Mouse (Mus musculus): ENCODE measurements around the gene Dll1. TPM values are rescaled to one million over a fixed set of nuclear protein-coding genes. Genes with fewer than 3 reads are reported as not detected.

The Dll1 gene
- polyA plus RNA-seq, 1 experiment from 2014 or later: 20.0 TPM

DNA sequence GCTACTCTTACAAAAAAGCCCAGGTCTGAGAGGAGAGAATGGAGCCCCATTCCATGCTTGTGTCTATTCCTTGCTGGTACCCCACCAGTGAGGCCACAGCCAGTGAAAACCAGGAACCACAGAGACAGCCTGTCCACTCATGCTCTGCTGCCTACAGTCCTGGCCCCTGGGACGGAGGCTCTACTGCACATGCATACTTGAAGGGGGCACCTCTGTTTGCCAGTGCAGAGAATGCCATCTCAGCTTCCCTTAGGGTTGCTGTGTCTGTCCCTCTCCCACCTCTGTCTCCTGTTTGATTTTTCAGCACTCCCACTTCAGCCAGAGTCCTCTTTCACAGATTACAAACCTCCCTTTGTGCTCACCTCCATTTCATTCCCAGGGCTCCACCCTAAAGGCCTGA is 34.2 kb upstream of the Dll1 start:
- 94% methylated on average over 1 of the region's 1 CpGs for WGBS
- H3K4me2 ChIP-seq (ENCODE audit: low read length): no peak overlapping the region
- H3K9me3 ChIP-seq (ENCODE audit: control insufficient read depth, low read length): no peaks in the 10 kb centered on the region
- H3K27me3 ChIP-seq (replicated peaks; ENCODE audit: control insufficient read depth, insufficient read depth, low read length): no peaks in the 10 kb centered on the region
- no peak overlapping the region for H3K9ac ChIP-seq (ENCODE audit: low read length)
- DNase-seq (ENCODE audit: low spot score) (no peak), ATAC-seq (replicated peaks; ENCODE audit: low FRiP score, low TSS enrichment, low read depth) (no peak)
- H3K27ac ChIP-seq (ENCODE audit: low read depth): no peak overlapping the region
- no peaks in the 10 kb centered on the region for H3K4me1 ChIP-seq (replicated peaks; ENCODE audit: control insufficient read depth, insufficient read depth, low read length)
- H3K4me3 ChIP-seq (ENCODE audit: low read depth, low read length): no peak overlapping the region
- H3K36me3 ChIP-seq (ENCODE audit: control insufficient read depth, insufficient read depth, low read length): peaks cover 84% of the 10 kb centered on the region

DNA sequence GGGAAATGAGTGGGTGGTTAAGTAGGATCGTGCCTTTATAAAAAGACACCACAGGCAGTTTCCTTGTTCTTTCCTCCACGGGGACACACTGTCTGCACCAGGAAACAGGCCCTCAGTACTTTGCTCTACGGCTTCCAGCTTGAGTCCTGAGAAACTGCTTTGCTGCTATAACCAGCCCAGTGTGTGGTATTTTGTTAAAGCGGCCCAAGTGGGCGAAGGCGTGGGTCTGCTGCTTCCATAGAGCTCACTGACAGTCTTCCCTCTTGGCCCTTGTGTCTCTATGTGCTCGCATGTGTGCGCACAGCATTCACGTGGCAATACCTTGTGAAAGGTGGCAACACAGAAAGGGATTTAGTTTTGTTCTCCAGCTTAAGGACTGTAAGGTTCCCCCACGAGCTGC is 32.6 kb upstream of the Dll1 start:
- DNase-seq (ENCODE audit: low spot score): no peak
- 92% methylated on average over 10 of the region's 10 CpGs for WGBS
- H3K36me3 ChIP-seq (ENCODE audit: control insufficient read depth, insufficient read depth, low read length): peaks cover 82% of the 10 kb centered on the region

DNA sequence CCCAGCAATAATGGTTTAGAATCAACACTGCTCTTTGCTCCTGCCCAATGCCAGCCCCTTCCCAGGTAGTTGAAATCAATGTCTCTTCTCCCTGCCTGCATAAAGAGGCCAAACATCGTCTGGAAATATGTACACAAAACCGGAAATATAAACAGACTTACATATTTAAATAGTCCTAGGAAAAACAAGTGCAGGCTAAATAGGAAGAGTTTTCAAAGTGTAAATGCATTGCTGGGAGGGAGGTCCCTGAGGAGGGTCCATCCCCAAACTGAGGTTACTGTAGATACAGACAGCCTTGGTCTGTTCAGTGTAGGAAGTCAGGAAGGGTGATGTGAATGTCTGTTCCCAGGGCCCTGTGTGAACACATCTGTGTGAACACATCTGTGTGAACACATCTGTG is 29.9 kb upstream of the Dll1 start:
- Histone ChIP-seq H3K36me3 (ENCODE audit: control insufficient read depth, insufficient read depth, low read length) (peaks cover 87% of the 10 kb centered on the region), H3K27me3 (replicated peaks; ENCODE audit: control insufficient read depth, insufficient read depth, low read length) (no peaks in the 10 kb centered on the region), H3K4me2 (ENCODE audit: low read length) (no peak overlapping the region), H3K4me3 (ENCODE audit: low read depth, low read length) (no peak overlapping the region), H3K9ac (ENCODE audit: low read length) (no peak overlapping the region), H3K4me1 (replicated peaks; ENCODE audit: control insufficient read depth, insufficient read depth, low read length) (no peaks in the 10 kb centered on the region), H3K9me3 (ENCODE audit: control insufficient read depth, low read length) (no peaks in the 10 kb centered on the region), H3K27ac (ENCODE audit: low read depth) (no peak overlapping the region)
- DNase-seq (ENCODE audit: low spot score) (peak; percentile 13), ATAC-seq (replicated peaks; ENCODE audit: low FRiP score, low TSS enrichment, low read depth) (no peak)
- WGBS: 82% methylated on average over 2 of the region's 2 CpGs

More for the DNA sequence above, 32.6 kb upstream of the Dll1 start:
- Histone ChIP-seq H3K27ac (ENCODE audit: low read depth) (no peak overlapping the region), H3K9ac (ENCODE audit: low read length) (no peak overlapping the region), H3K9me3 (ENCODE audit: control insufficient read depth, low read length) (no peaks in the 10 kb centered on the region), H3K4me2 (ENCODE audit: low read length) (no peak overlapping the region), H3K4me3 (ENCODE audit: low read depth, low read length) (no peak overlapping the region), H3K4me1 (replicated peaks; ENCODE audit: control insufficient read depth, insufficient read depth, low read length) (no peaks in the 10 kb centered on the region), H3K27me3 (replicated peaks; ENCODE audit: control insufficient read depth, insufficient read depth, low read length) (no peaks in the 10 kb centered on the region)
- no peak for ATAC-seq (replicated peaks; ENCODE audit: low FRiP score, low TSS enrichment, low read depth)

DNA sequence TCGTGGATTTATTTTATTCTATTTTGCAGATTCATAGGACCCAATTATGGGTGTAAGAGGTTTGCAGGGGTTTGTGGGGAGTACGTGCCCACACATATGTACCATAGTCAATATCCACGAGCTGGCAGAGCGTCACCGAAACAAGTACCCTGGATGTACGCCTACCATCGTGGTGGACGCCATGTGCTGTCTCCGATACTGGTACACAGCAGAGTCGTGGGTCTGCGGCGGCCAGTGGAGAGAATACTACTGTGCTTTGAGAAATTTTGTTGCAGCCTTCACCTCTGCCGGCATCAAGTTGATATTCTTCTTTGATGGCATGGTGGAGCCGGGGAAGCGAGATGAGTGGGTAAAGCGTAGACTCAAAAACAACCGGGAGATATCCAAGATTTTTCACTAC is 25.0 kb upstream of the Dll1 start:
- Histone ChIP-seq H3K4me3 (ENCODE audit: low read depth, low read length) (no peak overlapping the region), H3K36me3 (ENCODE audit: control insufficient read depth, insufficient read depth, low read length) (peaks cover 48% of the 10 kb centered on the region), H3K9ac (ENCODE audit: low read length) (no peak overlapping the region), H3K4me1 (replicated peaks; ENCODE audit: control insufficient read depth, insufficient read depth, low read length) (peaks cover 9% of the 10 kb centered on the region), H3K4me2 (ENCODE audit: low read length) (no peak overlapping the region), H3K9me3 (ENCODE audit: control insufficient read depth, low read length) (no peaks in the 10 kb centered on the region), H3K27ac (ENCODE audit: low read depth) (no peak overlapping the region), H3K27me3 (replicated peaks; ENCODE audit: control insufficient read depth, insufficient read depth, low read length) (no peaks in the 10 kb centered on the region)
- DNase-seq (ENCODE audit: low spot score) (no peak), ATAC-seq (replicated peaks; ENCODE audit: low FRiP score, low TSS enrichment, low read depth) (no peak)
- WGBS: 97% methylated on average over 17 of the region's 17 CpGs

DNA sequence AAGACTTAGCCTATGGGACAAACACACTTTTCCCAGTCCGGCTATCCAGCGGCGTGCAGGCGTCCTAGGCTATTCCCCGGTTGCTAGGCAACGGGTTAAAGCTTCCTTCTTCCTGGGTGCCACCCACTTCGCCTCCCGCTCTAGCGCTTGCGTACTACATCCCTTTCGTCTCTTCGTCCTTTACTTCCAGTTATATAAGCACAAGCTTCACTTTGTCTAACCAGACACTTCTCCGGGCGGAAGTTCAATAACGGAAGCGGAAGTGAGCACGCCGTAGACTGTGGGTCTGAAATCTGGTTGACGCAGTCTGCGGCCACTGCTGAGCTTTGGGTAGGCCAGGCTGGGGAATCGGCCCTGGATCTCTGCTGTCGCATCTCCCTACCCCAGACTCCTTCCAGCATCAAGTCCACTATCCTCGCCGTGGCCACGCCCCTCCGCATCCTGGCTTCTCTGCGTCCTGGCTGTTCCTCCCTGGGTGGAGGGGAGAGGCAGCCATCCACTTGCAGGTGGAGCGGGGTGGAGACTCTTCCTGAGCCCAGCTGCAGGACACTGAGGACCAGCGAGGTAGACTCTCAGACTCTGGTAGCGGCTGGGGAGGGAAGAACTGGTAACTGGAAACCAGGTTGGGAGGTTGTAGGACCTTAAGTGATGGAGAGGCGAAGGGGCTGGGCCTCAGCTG is 19.5 kb upstream of the Dll1 start, which contains the start of gene Fam120b:
Fam120b (plus strand) TSS at position 206 of the 679 bp plus-strand sequence.
- 1% methylated on average over 31 of the region's 31 CpGs for WGBS
- DNase-seq (ENCODE audit: low spot score) (peak; percentile 89), ATAC-seq (replicated peaks; ENCODE audit: low FRiP score, low TSS enrichment, low read depth) (peak; percentile 96)
- Histone ChIP-seq H3K27me3 (replicated peaks; ENCODE audit: control insufficient read depth, insufficient read depth, low read length) (no peaks in the 10 kb centered on the region; the same call in 1 of the 2 replicates), H3K4me3 (ENCODE audit: low read depth, low read length) (peak within 1 kb of the TSS; percentile 95), H3K9ac (ENCODE audit: low read length) (peak within 1 kb of the TSS; percentile 83), H3K36me3 (ENCODE audit: control insufficient read depth, insufficient read depth, low read length) (no peaks in the 10 kb centered on the region), H3K4me2 (ENCODE audit: low read length) (peak within 1 kb of the TSS; percentile 75), H3K27ac (ENCODE audit: low read depth) (peak within 1 kb of the TSS; percentile 86), H3K9me3 (ENCODE audit: control insufficient read depth, low read length) (no peaks in the 10 kb centered on the region), H3K4me1 (replicated peaks; ENCODE audit: control insufficient read depth, insufficient read depth, low read length) (peaks cover 9% of the 10 kb centered on the region)

DNA sequence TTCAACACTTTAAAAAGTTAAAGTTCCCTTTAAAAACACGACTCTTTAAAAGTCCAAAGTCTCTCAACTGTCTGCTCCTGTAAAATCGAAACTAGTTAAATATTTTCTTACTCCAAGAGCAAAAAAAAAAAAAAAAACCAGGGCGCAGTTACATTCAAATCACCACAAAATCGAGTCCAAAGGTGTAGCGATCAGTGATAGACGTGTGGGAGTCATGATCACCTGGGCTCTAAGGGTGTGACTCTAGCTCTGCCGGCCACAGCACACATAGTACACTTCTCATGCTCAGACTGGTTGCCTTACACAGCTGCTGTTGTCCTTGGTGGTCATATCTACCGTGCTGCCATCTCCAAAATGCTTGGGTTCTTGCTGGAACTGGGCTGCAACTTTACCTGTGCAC is 12.7 kb upstream of the Dll1 start:
- Histone ChIP-seq H3K36me3 (ENCODE audit: control insufficient read depth, insufficient read depth, low read length) (no peaks in the 10 kb centered on the region), H3K27ac (ENCODE audit: low read depth) (no peak overlapping the region), H3K4me2 (ENCODE audit: low read length) (peak overlapping the region; percentile 22; the same call in 1 of the 2 replicates), H3K9me3 (ENCODE audit: control insufficient read depth, low read length) (no peaks in the 10 kb centered on the region), H3K27me3 (replicated peaks; ENCODE audit: control insufficient read depth, insufficient read depth, low read length) (no peaks in the 10 kb centered on the region; the same call in 1 of the 2 replicates), H3K9ac (ENCODE audit: low read length) (no peak overlapping the region), H3K4me1 (replicated peaks; ENCODE audit: control insufficient read depth, insufficient read depth, low read length) (no peaks in the 10 kb centered on the region), H3K4me3 (ENCODE audit: low read depth, low read length) (no peak overlapping the region)
- 64% methylated on average over 8 of the region's 8 CpGs for WGBS
- peak; percentile 55 for DNase-seq (ENCODE audit: low spot score)
- peak; percentile 93 for ATAC-seq (replicated peaks; ENCODE audit: low FRiP score, low TSS enrichment, low read depth)

DNA sequence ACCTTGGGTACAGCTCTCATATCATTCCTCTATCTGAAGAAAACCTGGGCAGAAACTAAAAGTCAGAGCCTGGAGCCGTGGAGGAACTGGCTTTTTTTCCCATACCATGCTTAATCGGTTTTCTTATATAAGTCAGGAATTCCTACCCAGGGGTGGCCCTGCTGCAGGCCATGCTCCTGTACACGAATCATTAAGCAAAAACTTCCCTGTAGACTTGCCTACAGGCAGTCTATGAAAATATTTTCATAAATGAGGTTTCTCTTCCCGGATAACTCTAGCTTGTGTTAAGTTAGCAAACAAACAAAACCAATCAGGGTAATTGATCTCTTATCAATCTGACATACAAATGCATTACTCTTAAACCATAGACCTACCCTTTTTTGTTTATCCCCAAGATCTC is 12.2 kb upstream of the Dll1 start:
- Histone ChIP-seq H3K36me3 (ENCODE audit: control insufficient read depth, insufficient read depth, low read length) (no peaks in the 10 kb centered on the region), H3K4me3 (ENCODE audit: low read depth, low read length) (no peak overlapping the region), H3K9me3 (ENCODE audit: control insufficient read depth, low read length) (no peaks in the 10 kb centered on the region), H3K27me3 (replicated peaks; ENCODE audit: control insufficient read depth, insufficient read depth, low read length) (no peaks in the 10 kb centered on the region; the same call in 1 of the 2 replicates), H3K4me1 (replicated peaks; ENCODE audit: control insufficient read depth, insufficient read depth, low read length) (no peaks in the 10 kb centered on the region), H3K9ac (ENCODE audit: low read length) (no peak overlapping the region), H3K27ac (ENCODE audit: low read depth) (peak overlapping the region; percentile 51; the same call in 1 of the 2 replicates), H3K4me2 (ENCODE audit: low read length) (no peak overlapping the region)
- DNase-seq (ENCODE audit: low spot score) (peak; percentile 50), ATAC-seq (replicated peaks; ENCODE audit: low FRiP score, low TSS enrichment, low read depth) (peak; percentile 40; the same call in 1 of the 2 replicates)
- 69% methylated on average over 4 of the region's 4 CpGs for WGBS

DNA sequence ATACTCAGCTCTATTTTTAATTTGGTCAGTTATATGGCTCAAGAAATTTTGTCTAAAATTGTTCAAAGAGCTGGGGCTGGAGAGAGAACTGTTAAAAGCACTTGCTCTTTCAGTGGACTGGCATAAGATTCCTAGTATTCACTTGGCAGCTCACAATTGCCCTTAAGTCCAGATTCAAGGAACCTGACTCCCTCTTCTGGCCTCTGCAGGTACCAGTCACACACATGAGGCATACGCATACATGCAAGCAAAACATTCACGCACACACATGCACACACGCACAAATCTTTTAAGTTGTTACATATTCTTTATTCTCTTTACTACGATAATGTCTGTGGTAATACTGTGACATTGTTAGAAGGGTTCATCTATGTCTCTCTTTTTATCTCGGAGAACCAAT is 6.7 kb upstream of the Dll1 start:
- WGBS: 91% methylated on average over 5 of the region's 5 CpGs
- no peak for DNase-seq (ENCODE audit: low spot score)

More for the DNA sequence above, 6.7 kb upstream of the Dll1 start:
- H3K27me3 ChIP-seq (replicated peaks; ENCODE audit: control insufficient read depth, insufficient read depth, low read length): peaks cover 40% of the 10 kb centered on the region
- H3K4me2 ChIP-seq (ENCODE audit: low read length): no peak overlapping the region
- no peaks in the 10 kb centered on the region for H3K36me3 ChIP-seq (ENCODE audit: control insufficient read depth, insufficient read depth, low read length)
- no peak for ATAC-seq (replicated peaks; ENCODE audit: low FRiP score, low TSS enrichment, low read depth)
- H3K9me3 ChIP-seq (ENCODE audit: control insufficient read depth, low read length): no peaks in the 10 kb centered on the region
- H3K9ac ChIP-seq (ENCODE audit: low read length): no peak overlapping the region
- H3K4me1 ChIP-seq (replicated peaks; ENCODE audit: control insufficient read depth, insufficient read depth, low read length): peaks cover 14% of the 10 kb centered on the region
- no peak overlapping the region for H3K27ac ChIP-seq (ENCODE audit: low read depth)
- no peak overlapping the region for H3K4me3 ChIP-seq (ENCODE audit: low read depth, low read length)
